Mouse (Mus musculus) thymus, postnatal 0 days (tissue): ENCODE results near the gene Man2a2. TPM values are rescaled to one million over a fixed set of nuclear protein-coding genes. Genes with fewer than 3 reads are reported as not detected.

Experiments
- DNase-seq: peaks from one replicate; pipeline ENCODE4 v3.0.0-alpha.2; 2015; ENCODE audit warnings: low spot score
- polyA plus RNA-seq: library from polyadenylated mRNA; unstranded; fragments of >200 nt; fragmentation: Nextera tagmentation; extraction: Ambion mirVana; gene quantifications from 2 replicates; pipeline ENCODE4 v1.2.1, GENCODE M21; 2015

Man2a2 gene
- polyA plus RNA-seq, 1 experiment from 2014 or later = 10.3 TPM

- peak; percentile 80 for DNase-seq
Observed at GRCm38 (mm10) chr7:80370649-80371040, 530 bp downstream of the Man2a2 start.

GRCm38 (mm10) chr7:80369967-80370431 is 1.2 kb downstream of the Man2a2 start:
- DNase-seq = peak; percentile 42

DNA sequence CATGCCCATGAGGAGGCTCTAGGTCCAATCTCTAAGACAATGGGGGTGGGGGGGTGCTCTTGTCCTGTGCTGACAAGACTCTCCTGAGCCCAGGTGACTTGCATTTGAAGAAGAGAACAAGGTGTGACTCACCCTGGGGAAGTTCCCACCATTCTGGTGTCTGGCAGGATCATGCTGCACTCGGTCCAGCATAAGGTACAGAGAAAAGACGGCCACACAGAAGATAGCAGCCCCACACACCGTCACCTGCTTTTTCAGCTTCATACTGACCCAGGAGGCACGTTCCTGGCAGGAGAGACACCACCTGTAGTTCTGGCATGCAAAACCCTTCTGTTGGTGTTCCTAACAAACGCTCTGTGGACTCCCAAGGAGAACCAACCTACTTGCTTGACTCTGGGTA is 1.7 kb downstream of the Man2a2 start:
- DNase-seq = no peak

GRCm38 (mm10) chr7:80368635-80369421 is 2.3 kb downstream of the Man2a2 start:
- peak; percentile 61 for DNase-seq

GRCm38 (mm10) chr7:80368009-80368408 is 3.2 kb downstream of the Man2a2 start:
- DNase-seq = no peak

GRCm38 (mm10) chr7:80367232-80367631 is 3.9 kb downstream of the Man2a2 start:
- DNase-seq = no peak

DNA sequence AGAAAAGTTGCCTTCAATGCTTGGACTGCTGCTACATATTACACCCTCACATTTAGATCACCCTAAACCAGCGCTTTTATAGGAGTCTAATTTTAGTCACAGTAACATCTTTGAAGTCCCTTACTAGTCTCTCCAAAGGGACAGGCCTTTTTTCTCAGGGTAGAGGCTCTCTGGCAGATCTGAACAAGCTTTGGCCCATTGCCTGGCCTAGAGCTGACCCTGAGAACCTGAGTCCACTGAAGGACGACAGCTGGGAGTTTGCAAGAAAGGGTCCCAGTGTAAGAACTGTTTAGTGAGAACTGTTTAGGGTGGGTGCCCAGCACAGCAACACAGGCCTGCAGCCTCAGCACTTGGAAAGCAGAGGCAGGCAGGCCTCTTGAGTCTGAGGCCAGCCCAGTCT is 5.4 kb downstream of the Man2a2 start:
- no peak for DNase-seq

- no peak for DNase-seq
Observed at GRCm38 (mm10) chr7:80360435-80360834, 10.7 kb downstream of the Man2a2 start.

DNA sequence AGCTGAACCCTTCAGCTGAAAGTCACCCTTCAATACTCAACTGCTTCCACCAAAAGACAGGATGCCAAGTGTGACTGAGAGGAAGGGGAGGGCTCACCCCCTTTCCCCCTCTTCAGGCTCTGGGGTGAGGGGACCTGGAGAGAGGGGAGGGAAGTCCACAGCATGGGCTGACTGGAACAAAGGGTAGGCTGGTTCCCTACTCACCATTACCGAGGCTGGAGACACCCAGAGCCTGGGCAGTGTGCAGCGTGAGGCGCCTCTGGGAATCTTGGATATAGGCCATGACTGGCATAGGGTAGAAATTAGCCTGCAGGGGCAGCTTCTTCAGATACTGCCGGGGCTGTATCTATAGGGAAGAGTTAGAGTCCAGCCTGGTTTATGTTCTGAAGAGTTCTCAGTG is 13.1 kb downstream of the Man2a2 start:
- DNase-seq = no peak

GRCm38 (mm10) chr7:80357156-80357555 is 14.0 kb downstream of the Man2a2 start:
- no peak for DNase-seq

DNA sequence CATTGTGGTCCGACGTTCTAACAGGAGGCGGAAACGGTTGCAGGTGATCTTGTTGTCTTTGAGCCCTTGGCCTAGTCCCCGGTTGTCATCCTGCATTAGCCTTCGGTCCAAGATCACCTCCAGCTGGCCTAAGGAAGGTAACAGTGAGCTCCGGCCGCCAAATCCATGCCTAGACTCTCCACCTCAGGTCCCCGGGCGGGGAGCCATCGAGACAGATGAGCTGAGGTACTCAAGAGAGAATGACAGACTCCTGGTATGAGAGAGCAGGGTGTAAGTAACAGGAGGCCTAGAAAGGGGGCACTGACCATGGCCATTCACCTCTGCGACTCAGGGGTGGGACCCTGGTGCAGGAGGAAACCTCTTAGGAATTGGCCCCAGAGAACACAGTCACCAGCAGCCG is 14.8 kb downstream of the Man2a2 start:
- DNase-seq = no peak

- DNase-seq = no peak
Observed at GRCm38 (mm10) chr7:80352920-80353319, 18.3 kb downstream of the Man2a2 start.

DNA sequence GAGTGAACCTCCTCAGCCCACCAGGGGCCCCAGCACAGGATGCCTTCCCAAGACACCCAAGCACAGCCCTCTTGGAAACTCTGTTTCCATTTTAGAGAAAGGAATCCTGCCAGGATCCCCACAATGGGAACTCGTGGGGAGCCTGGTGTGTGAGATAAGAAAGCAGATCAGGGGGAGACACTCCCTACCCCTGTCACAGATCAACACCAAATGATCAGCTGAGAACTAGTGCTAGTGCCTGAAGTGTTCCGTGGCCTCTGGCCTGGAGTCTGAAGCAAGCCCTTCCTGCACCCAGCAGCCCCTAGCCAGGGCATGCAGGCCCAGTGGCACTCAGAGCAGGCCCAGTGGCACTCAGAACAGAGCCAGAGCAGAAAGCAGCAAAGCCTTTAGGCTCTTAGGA is 20.4 kb downstream of the Man2a2 start:
- no peak for DNase-seq

DNA sequence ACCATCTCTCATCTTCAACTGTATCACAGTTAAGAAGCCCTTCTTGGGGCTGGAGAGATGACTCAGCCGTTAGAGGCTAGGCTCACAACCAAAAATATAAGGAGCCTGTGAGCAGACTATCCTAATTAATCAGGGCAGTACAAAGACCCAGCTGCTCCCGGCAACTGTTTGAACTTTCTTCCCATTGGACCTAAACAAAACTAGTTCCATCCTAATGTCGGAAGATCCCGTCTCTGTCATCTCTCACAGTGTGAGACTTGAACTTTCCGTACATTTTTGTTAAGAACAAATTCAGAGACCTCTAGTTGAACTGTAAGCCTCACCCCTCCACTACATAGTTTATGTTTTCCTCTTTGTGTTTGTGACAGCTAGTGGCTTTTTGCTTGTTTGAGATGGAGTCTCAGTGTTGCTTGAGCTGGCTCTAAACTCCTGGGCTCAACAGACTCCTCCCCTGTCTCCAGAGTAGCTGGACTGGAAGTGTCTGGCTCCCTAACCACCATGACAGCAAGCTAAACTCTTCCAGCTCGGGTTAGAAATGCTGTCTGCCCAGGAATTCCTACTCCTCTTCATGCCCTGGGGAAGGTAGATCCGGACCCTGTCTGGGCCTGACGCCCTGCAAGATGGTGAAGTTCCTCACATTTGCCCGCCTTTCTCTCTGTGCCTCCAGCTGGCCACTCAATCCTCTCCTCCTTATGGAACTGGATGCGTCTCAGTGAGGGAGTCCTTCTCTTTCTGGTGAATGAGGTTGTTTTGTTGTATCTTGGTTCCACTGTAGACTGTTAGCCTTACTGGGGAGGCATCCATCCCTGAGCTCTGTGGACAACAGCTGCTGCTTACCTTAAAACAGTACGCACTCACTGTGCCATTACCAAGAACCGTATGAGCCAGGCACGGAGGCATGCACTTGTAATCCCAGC is 23.2 kb downstream of the Man2a2 start:
- no peak for DNase-seq

DNA sequence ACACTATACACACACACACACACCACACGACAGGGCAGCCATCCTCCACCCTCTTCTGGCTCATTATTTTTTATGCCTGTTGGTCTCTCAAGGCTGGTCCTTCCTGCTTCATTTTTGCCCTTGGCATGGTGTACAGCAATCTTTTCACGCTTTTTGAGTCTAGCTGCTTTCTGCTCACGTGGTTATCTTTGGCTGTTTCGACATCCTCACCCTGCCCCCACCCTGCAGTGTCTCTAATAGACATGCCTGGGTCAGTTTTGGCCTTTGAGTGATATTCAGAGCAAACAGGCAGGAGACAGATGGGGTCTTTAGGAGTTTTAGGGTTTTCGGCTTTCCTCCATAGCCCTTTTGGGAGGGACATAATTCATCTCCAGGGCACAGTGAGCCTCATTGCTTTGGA is 24.3 kb downstream of the Man2a2 start:
- DNase-seq = no peak

DNA sequence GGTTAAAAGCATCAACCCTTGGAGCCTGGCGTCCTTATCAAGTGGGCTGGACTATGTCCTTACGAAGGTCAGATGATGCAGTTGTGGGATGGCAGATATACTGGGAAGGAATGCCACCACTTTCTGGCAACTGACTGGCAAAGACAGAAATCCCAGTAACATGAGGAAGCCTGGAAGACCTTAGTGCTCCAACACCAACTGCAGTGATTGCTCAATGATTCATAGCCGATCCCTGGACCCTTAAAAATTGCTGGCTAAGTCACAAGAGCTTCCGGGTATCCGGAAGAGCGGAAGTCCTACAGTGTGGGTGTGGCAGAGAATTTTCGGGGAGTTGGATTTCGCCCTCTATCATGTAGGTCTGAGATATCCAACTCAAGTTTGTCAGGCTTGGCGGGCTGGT is 25.0 kb downstream of the Man2a2 start:
- DNase-seq = no peak

- no peak for DNase-seq
Observed at GRCm38 (mm10) chr7:80343270-80344018, 27.7 kb downstream of the Man2a2 start.

- peak; percentile 98 for DNase-seq
Observed at GRCm38 (mm10) chr7:80342858-80343257, 28.3 kb downstream of the Man2a2 start, which contains the start of gene Hddc3. Gene Hddc3, plus strand, starts transcription at chr7:80343104.

DNA sequence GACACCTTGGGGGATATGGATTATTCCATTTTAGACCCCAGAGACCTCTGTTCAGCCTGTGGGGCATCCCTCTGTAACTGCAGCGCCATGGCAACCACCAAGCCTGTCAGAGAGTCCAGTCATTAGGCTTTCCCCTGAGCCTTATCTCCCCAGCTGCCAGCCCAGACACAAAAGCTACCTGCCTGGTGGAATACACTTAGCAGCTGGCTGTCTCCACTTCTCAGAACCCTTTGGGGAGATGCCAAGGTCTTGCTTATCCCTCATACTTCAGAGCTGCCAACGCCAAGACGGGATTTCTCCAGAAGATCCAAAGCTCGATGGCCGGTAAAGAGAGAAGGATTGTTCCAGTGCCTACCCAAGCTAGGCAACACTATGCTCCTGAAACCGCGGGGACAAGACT is 29.4 kb downstream of the Man2a2 start:
- no peak for DNase-seq

- DNase-seq = peak; percentile 84
Observed at GRCm38 (mm10) chr7:80340793-80341192, 30.4 kb downstream of the Man2a2 start, which contains the start of gene Unc45a. Gene Unc45a, minus strand, starts transcription at chr7:80341005.
